Mouse (Mus musculus) embryonic facial prominence, embryonic 15.5 days (tissue): ENCODE results near the gene Hgfac. TPM values are rescaled to one million over a fixed set of nuclear protein-coding genes. Genes with fewer than 3 reads are reported as not detected.
A peak's percentile ranks its signal among the peaks of the same experiment; 100 is the strongest.

ENCODE experiments used
- ATAC-seq: fragments of 200-750 bp; cut with Nextera tagmentation; 2 replicates; pipeline ENCODE4 v1.8.0; 2017; ENCODE audit warnings: low read depth, moderate TSS enrichment; ENCODE audit not compliant: insufficient number of reproducible peaks, low FRiP score, low TSS enrichment
- H3K27ac ChIP-seq: fragments of 300-500 bp; sonication (generic); replicated peaks from 2 replicates; pipeline ENCODE4 v1.5.1; 2015; ENCODE audit warnings: mild to moderate bottlenecking, inconsistent platforms
- H3K27me3 ChIP-seq: fragments of 300-500 bp; sonication (generic); 2 replicates; pipeline ENCODE4 v1.6.1; 2015; ENCODE audit warnings: inconsistent platforms
- H3K36me3 ChIP-seq: fragments of 300-500 bp; sonication (generic); 2 replicates; pipeline ENCODE4 v1.6.1; 2015; ENCODE audit warnings: mild to moderate bottlenecking, inconsistent platforms
- H3K4me1 ChIP-seq: fragments of 300-500 bp; sonication (generic); 2 replicates; pipeline ENCODE4 v1.6.1; 2015; ENCODE audit warnings: inconsistent platforms
- H3K4me2 ChIP-seq: fragments of 300-500 bp; sonication (generic); replicated peaks from 2 replicates; pipeline ENCODE4 v1.6.1; 2015; ENCODE audit warnings: mild to moderate bottlenecking, inconsistent platforms
- H3K4me3 ChIP-seq: fragments of 300-500 bp; sonication (generic); replicated peaks from 2 replicates; pipeline ENCODE4 v1.5.1; 2015; ENCODE audit warnings: mild to moderate bottlenecking, inconsistent platforms
- H3K9ac ChIP-seq: fragments of 300-500 bp; sonication (generic); 2 replicates; pipeline ENCODE4 v1.6.1; 2015; ENCODE audit warnings: inconsistent platforms
- H3K9me3 ChIP-seq: fragments of 300-500 bp; sonication (generic); replicated peaks from 2 replicates; pipeline ENCODE4 v1.6.1; 2016; ENCODE audit warnings: inconsistent platforms
- WGBS: fragments of 180-500 bp; shearing (Covaris S2); methylation state at CpG from one replicate; pipeline ENCODE4 v1.1.7; 2015; 5-methylcytosine and 5-hydroxymethylcytosine counted together
- polyA plus RNA-seq: library from polyadenylated mRNA; unstranded; fragments of >200 nt; fragmentation: Nextera tagmentation; extraction: Ambion mirVana; gene quantifications from 2 replicates; pipeline ENCODE4 v1.2.1, GENCODE M21; 2015

The Hgfac gene
- polyA plus RNA-seq, 1 experiment from 2014 or later = 0.71 TPM

- no peak for ATAC-seq
- no peaks in the 10 kb centered on the region for H3K9me3 ChIP-seq
- no peak overlapping the region for H3K9ac ChIP-seq
- no peak overlapping the region for H3K27ac ChIP-seq
- peaks cover 14% of the 10 kb centered on the region for H3K4me1 ChIP-seq
- H3K4me2 ChIP-seq = no peak overlapping the region
- H3K4me3 ChIP-seq = no peak overlapping the region
- H3K36me3 ChIP-seq = peaks cover 20% of the 10 kb centered on the region
- H3K27me3 ChIP-seq = no peaks in the 10 kb centered on the region
These were observed 3.9 kb upstream of the Hgfac start for GRCm38 (mm10) chr5:35037438-35037837.

- Histone ChIP-seq H3K4me2 (no peak overlapping the region), H3K4me3 (no peak overlapping the region), H3K9ac (no peak overlapping the region), H3K36me3 (no peaks in the 10 kb centered on the region), H3K27ac (no peak overlapping the region), H3K4me1 (0 out of 2 replicates have a peak, but pooled peaks cover 3% of the 10 kb centered on the region), H3K9me3 (no peaks in the 10 kb centered on the region), H3K27me3 (no peaks in the 10 kb centered on the region)
- WGBS = 63% methylated on average over 10 of the region's 10 CpGs
- peak; percentile 18; the same call in 1 of the 2 replicates for ATAC-seq
These were observed 1.3 kb downstream of the Hgfac start for GRCm38 (mm10) chr5:35042431-35043109.

GRCm38 (mm10) chr5:35043110-35043451, 1.8 kb downstream of the Hgfac start:
- no peak overlapping the region for H3K4me3 ChIP-seq
- WGBS = 21% methylated on average over 1 of the region's 1 CpGs
- peak; percentile 71 for ATAC-seq

GRCm38 (mm10) chr5:35050541-35050940, 9.2 kb downstream of the Hgfac start:
- Histone ChIP-seq H3K4me2 (no peak overlapping the region), H3K9ac (no peak overlapping the region), H3K4me1 (no peaks in the 10 kb centered on the region), H3K9me3 (no peaks in the 10 kb centered on the region), H3K27me3 (0 out of 2 replicates have a peak, but pooled peaks cover 4% of the 10 kb centered on the region), H3K27ac (no peak overlapping the region), H3K4me3 (no peak overlapping the region), H3K36me3 (no peaks in the 10 kb centered on the region)
- WGBS = 69% methylated on average over 5 of the region's 5 CpGs
- ATAC-seq = no peak

More at GRCm38 (mm10) chr5:35043110-35043451, 1.8 kb downstream of the Hgfac start:
- H3K27me3 ChIP-seq = no peaks in the 10 kb centered on the region
- no peaks in the 10 kb centered on the region for H3K4me1 ChIP-seq
- H3K4me2 ChIP-seq = no peak overlapping the region
- H3K36me3 ChIP-seq = no peaks in the 10 kb centered on the region
- H3K9me3 ChIP-seq = no peaks in the 10 kb centered on the region
- no peak overlapping the region for H3K27ac ChIP-seq
- no peak overlapping the region for H3K9ac ChIP-seq

GRCm38 (mm10) chr5:35054628-35055027, 13.3 kb downstream of the Hgfac start:
- Histone ChIP-seq H3K36me3 (no peaks in the 10 kb centered on the region), H3K9me3 (no peaks in the 10 kb centered on the region), H3K4me3 (no peak overlapping the region), H3K27ac (no peak overlapping the region), H3K9ac (no peak overlapping the region), H3K4me2 (no peak overlapping the region), H3K4me1 (peaks cover 13% of the 10 kb centered on the region), H3K27me3 (peaks cover 18% of the 10 kb centered on the region)
- 78% methylated on average over 3 of the region's 3 CpGs for WGBS
- no peak for ATAC-seq

- Histone ChIP-seq H3K4me3 (no peak overlapping the region), H3K27me3 (peaks cover 18% of the 10 kb centered on the region), H3K27ac (no peak overlapping the region), H3K9me3 (no peaks in the 10 kb centered on the region), H3K4me1 (peaks cover 13% of the 10 kb centered on the region), H3K9ac (no peak overlapping the region), H3K4me2 (no peak overlapping the region), H3K36me3 (no peaks in the 10 kb centered on the region)
- ATAC-seq = 0 out of 2 replicates have a peak, but pooled peaks have one; percentile 12
- WGBS = 63% methylated on average over 12 of the region's 12 CpGs
These were observed 13.8 kb downstream of the Hgfac start for GRCm38 (mm10) chr5:35055076-35055475.

- Histone ChIP-seq H3K36me3 (no peaks in the 10 kb centered on the region), H3K27me3 (peaks cover 18% of the 10 kb centered on the region), H3K27ac (no peak within 1 kb of the TSS), H3K9ac (peak within 1 kb of the TSS; percentile 31), H3K9me3 (no peaks in the 10 kb centered on the region), H3K4me3 (peak within 1 kb of the TSS; percentile 59), H3K4me2 (peak within 1 kb of the TSS; percentile 94), H3K4me1 (peaks cover 13% of the 10 kb centered on the region)
- peak; percentile 51 for ATAC-seq
- WGBS = under 1% methylated on average over 71 of the region's 74 CpGs
These were observed 15.5 kb downstream of the Hgfac start, which contains the start of gene Dok7 for GRCm38 (mm10) chr5:35056604-35057432. Gene Dok7 (plus strand): TSS chr5:35056766.

GRCm38 (mm10) chr5:35057582-35057981, 16.3 kb downstream of the Hgfac start:
- H3K9ac ChIP-seq = no peak overlapping the region

GRCm38 (mm10) chr5:35058216-35058615, 16.9 kb downstream of the Hgfac start:
- Histone ChIP-seq H3K27ac (no peak overlapping the region), H3K27me3 (peaks cover 18% of the 10 kb centered on the region), H3K4me3 (no peak overlapping the region), H3K4me1 (peaks cover 13% of the 10 kb centered on the region), H3K9me3 (no peaks in the 10 kb centered on the region), H3K9ac (no peak overlapping the region), H3K36me3 (no peaks in the 10 kb centered on the region), H3K4me2 (0 out of 2 replicates have a peak overlapping the region, but pooled peaks have one; percentile 94)
- no peak for ATAC-seq
- WGBS = 57% methylated on average over 1 of the region's 1 CpGs

More at GRCm38 (mm10) chr5:35057582-35057981, 16.3 kb downstream of the Hgfac start:
- Histone ChIP-seq H3K4me2 (peak overlapping the region; percentile 94), H3K9me3 (no peaks in the 10 kb centered on the region), H3K36me3 (no peaks in the 10 kb centered on the region), H3K4me3 (peak overlapping the region; percentile 59), H3K27ac (no peak overlapping the region), H3K27me3 (peaks cover 18% of the 10 kb centered on the region), H3K4me1 (peaks cover 13% of the 10 kb centered on the region)
- no peak for ATAC-seq
- 9% methylated on average over 4 of the region's 4 CpGs for WGBS

- Histone ChIP-seq H3K9me3 (no peaks in the 10 kb centered on the region), H3K9ac (no peak overlapping the region), H3K27me3 (peaks cover 14% of the 10 kb centered on the region), H3K4me1 (peaks cover 13% of the 10 kb centered on the region), H3K4me3 (no peak overlapping the region), H3K4me2 (no peak overlapping the region), H3K27ac (no peak overlapping the region), H3K36me3 (no peaks in the 10 kb centered on the region)
- no peak for ATAC-seq
- WGBS = 67% methylated on average over 3 of the region's 3 CpGs
These were observed 18.8 kb downstream of the Hgfac start for GRCm38 (mm10) chr5:35060098-35060497.

- Histone ChIP-seq H3K4me1 (no peaks in the 10 kb centered on the region), H3K27ac (no peak overlapping the region), H3K4me3 (no peak overlapping the region), H3K27me3 (no peaks in the 10 kb centered on the region), H3K9ac (no peak overlapping the region), H3K9me3 (no peaks in the 10 kb centered on the region), H3K36me3 (no peaks in the 10 kb centered on the region), H3K4me2 (no peak overlapping the region)
- 86% methylated on average over 2 of the region's 2 CpGs for WGBS
- no peak for ATAC-seq
These were observed 28.5 kb downstream of the Hgfac start for GRCm38 (mm10) chr5:35069841-35070240.
